Mouse (Mus musculus) 416B (cell line): ENCODE measurements around the gene Gm9833.

ENCODE experiments used
- DNase-seq: peaks from one replicate; pipeline ENCODE4 v3.0.0; 2011; ENCODE audit warnings: low read depth

Gm9833 gene

DNA sequence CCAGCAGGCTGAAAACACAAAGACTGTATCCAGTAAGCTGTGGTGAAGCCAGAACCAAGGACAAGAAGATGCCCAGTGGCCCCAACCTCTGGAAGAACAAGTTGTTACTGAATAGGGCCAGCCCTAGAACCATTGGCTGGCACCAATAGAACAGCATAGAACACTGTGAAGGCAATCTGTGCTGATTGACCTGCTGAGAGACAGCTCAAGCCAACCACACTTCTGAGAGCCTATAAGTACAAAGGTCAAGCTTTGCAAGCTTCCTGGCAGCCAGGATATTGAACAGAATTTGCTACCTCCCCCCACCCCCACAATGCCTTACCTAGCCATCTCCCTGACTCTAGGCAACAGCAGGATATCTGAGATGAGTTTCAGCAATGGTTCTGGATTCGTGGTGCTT is 35.7 kb downstream of the Gm9833 start:
- no peak for DNase-seq

DNA sequence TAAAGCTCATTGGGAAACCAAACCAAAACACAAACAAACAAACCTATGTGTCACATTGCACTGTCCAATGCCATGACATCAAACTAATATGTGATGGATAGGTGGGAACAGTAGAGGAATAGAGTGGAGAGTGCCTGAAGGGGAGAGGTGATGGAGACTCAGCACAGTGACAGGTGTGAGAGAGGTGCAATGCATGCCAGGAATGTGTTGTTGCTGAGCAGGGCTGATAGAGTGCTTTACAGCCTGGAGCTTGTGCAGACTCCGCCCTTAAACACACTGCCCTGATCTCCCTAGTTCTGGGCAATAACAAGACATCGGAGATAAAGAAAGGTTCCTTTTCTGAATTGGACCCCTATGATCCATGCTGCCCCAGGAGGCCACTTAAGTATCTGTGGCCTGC is 36.2 kb downstream of the Gm9833 start:
- no peak for DNase-seq

DNA sequence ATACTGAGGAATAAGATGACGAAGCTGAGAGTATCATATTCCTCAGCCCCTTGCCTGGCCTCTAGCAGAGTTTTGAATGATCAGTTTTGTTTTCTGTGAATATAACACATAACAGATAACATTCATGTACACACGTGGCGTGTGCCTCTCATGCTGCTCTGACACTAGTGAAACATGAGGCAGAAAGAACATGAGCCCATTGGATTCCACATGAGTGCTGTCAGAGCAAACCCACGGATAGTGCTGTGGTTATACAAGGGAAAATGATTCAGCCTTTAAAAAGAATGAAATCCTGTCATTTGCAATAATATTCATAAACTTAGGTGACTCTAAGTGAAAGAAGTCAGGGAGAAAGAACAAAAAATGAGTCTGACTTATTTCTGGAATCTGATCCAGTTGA is 37.4 kb downstream of the Gm9833 start:
- no peak for DNase-seq

DNA sequence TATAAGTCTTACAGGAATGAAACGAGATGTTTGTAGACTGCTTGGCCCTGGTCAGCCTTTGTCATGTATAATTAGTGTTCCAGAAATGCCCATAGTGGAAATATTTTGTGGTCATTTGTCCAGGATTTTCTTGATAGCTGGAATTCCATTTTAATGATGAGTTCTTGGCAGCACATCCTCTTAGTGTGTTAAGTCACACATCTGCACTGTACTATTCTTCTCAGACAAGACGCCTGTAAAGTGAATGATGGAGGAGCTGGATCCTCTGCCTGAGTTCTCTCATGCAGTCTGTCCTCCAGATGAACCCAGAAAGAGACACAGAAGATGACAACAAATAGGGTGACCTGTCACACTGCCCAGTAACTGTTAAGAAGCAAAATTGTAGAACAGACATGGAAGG is 38.1 kb downstream of the Gm9833 start:
- no peak for DNase-seq

DNA sequence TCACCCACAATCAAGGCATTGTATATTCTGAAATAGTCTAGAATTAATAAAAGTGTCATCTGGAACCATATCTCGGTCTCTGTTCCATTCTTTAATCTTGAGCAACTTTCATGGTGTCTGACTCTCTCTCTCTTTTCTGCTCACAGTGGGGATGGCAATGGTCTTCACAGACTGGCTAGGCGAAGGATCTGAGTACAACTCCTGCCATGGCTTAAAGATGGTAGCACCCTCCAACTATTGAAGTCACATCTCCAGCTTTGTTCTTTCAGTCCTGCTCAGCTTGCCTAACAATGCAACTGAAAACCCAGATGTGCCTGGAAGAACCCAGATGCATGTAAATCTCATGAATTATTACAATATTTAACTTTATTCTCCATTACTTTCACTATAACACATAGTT is 38.6 kb downstream of the Gm9833 start:
- DNase-seq = no peak

DNA sequence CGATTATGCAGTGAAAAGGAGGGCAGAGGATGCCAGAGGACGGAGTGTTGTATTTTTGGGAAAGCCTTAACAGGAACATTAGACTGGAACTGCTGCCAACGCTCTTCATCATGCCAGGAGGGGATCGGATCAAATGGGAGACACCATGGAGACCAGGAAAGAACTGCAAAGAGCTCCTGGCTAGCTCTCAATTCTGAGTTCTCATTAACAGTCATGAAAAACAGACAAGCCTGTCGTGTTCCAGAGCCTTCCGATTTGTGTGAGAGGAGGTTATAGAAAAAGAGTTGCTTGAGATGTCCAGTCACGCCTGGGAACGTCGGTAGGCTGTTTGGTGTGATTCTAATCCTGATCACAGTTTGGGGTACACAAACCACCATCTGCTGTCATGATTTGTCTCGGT is 39.0 kb downstream of the Gm9833 start:
- DNase-seq = no peak

- DNase-seq = no peak
These were observed 39.6 kb downstream of the Gm9833 start for GRCm38 (mm10) chr3:10127505-10127904.
